9 mouse cellular contexts compared by ENCODE assay signal in genomic region chr9:21016331-21017176, GRCm38 (mm10). TPM values are rescaled to one million over a fixed set of nuclear protein-coding genes. Genes with fewer than 3 reads are reported as not detected.
DNase-seq lines count a peak whose midpoint lies in the region; ATAC-seq and TF ChIP-seq lines count a peak whose summit lies in the region.
"Had no signal": no experiment of that assay in that cellular context is flagged by ENCODE, and none has a peak within 500 bp of the region (broad histone marks: within the 10 kb centered on the region; RNA-seq: fewer than 3 reads in every experiment).

No protein-coding gene starts in this region.

- no peak for TF ChIP-seq POLR2A in small intestine, adult 2 months (IDR thresholded peaks at IDR 0.05; ENCODE audit: low read depth, low read length)

- no peaks in the 10 kb centered on the region for H3K36me3 ChIP-seq in intestine, embryonic 16.5 days (ENCODE audit: control insufficient read depth, insufficient read depth, low read length)
- H3K36me3 ChIP-seq in small intestine, adult 2 months (ENCODE audit: control insufficient read depth, insufficient read depth, low read length), result no peaks in the 10 kb centered on the region

- H3K4me1 ChIP-seq in intestine, embryonic 16.5 days (ENCODE audit: control insufficient read depth, insufficient read depth, low read length), result peaks cover 24% of the 10 kb centered on the region
- H3K4me1 ChIP-seq in small intestine, adult 2 months (ENCODE audit: control insufficient read depth, insufficient read depth, insufficient read length, low read length), result peaks cover 7% of the 10 kb centered on the region

- no peak overlapping the region; the same call in 1 of the 2 replicates for H3K27ac ChIP-seq in intestine, embryonic 16.5 days (ENCODE audit: low read length)
- H3K27ac ChIP-seq in small intestine, adult 2 months (ENCODE audit: insufficient read depth, low read depth, low read length), result no peak overlapping the region

- H3K9ac ChIP-seq in intestine, embryonic 16.5 days (ENCODE audit: low read depth, low read length), result peak overlapping the region; percentile 65; the same call in 1 of the 2 replicates

- no peak; the same call in 1 of the 2 replicates for ATAC-seq in intestine, embryonic 16.5 days

- WGBS in intestine, embryonic 16.5 days, result 8% methylated on average over 17 of the region's 17 CpGs
- 15% methylated on average over 17 of the region's 17 CpGs for WGBS in small intestine, adult 2 months

- no peaks in the 10 kb centered on the region for H3K9me3 ChIP-seq in intestine, embryonic 16.5 days (ENCODE audit: control insufficient read depth, low read length)

- H3K4me2 ChIP-seq in intestine, embryonic 16.5 days (ENCODE audit: low read depth, low read length), result peak overlapping the region; percentile 71

- peak overlapping the region; percentile 53 for H3K4me3 ChIP-seq in intestine, embryonic 16.5 days (ENCODE audit: low read length)
- H3K4me3 ChIP-seq in small intestine, adult 2 months (ENCODE audit: low read depth, low read length), result peak overlapping the region; percentile 62

- peak; percentile 37 for DNase-seq in adrenal gland, adult 2 months
- DNase-seq in adrenal gland, postnatal 14 days, result no peak
- DNase-seq in spleen, postnatal 36 days (ENCODE audit: low spot score in 2 of 2), result peak; percentile 40 to 45
- no peak for DNase-seq in spleen, adult 12 weeks (ENCODE audit: low spot score)
- DNase-seq in right cerebral cortex, postnatal 10 days (ENCODE audit: low spot score in 2 of 2), result no peak
- no peak for DNase-seq in left cerebral cortex, adult 11 months (ENCODE audit: low spot score)

- peaks cover 7% of the 10 kb centered on the region; the same call in 1 of the 2 replicates for H3K27me3 ChIP-seq in intestine, embryonic 16.5 days (replicated peaks; ENCODE audit: control insufficient read depth, insufficient read depth, low read length)
- H3K27me3 ChIP-seq in small intestine, adult 2 months (ENCODE audit: control insufficient read depth, insufficient read depth, low read length), result no peaks in the 10 kb centered on the region

- TF ChIP-seq CTCF in small intestine, adult 2 months (IDR thresholded peaks at IDR 0.05; ENCODE audit: extremely low read depth, insufficient read length, insufficient replicate concordance, low read depth, low read length), result no peak

RNA-seq across cellular contexts. Expression of gene Icam1, which starts 0.8 kb away (rescaled TPM):
- 10 to 100 TPM; 10.8 to 19.1 TPM for total RNA-seq in adrenal gland, adult 2 months (2021)
- polyA plus RNA-seq in adrenal gland, adult 2 months (2012; rRNA removed), result 7.5 and 8.3 TPM in 2 replicates
- 12.7 and 13.8 TPM in 2 replicates for total RNA-seq in adrenal gland, postnatal 14 days (2021)
- polyA plus RNA-seq in intestine, embryonic 16.5 days (2015; fragmentation: Nextera tagmentation; extraction: Ambion mirVana), result 12.7 and 13.7 TPM in 2 replicates
- 6.8 and 9.4 TPM in 2 replicates for polyA plus RNA-seq in small intestine, adult 2 months (2012; rRNA removed)

RNA-seq across cellular contexts. Expression of gene Icam4, which starts 12.6 kb away (rescaled TPM):
- 1 to 10 TPM; 1.1 to 5.1 TPM for total RNA-seq in adrenal gland, adult 2 months (2021)
- 1.9 and 2.7 TPM in 2 replicates for polyA plus RNA-seq in adrenal gland, adult 2 months (2012; rRNA removed)
- 1.2 and 4.1 TPM in 2 replicates for total RNA-seq in adrenal gland, postnatal 14 days (2021)
- 1.8 and 5.4 TPM in 2 replicates for polyA plus RNA-seq in intestine, embryonic 16.5 days (2015; fragmentation: Nextera tagmentation; extraction: Ambion mirVana)
- 0.32 and 0.37 TPM in 2 replicates for polyA plus RNA-seq in small intestine, adult 2 months (2012; rRNA removed)

RNA-seq across cellular contexts. Expression of gene Mrpl4, which starts 14.0 kb away (rescaled TPM):
- 100 to 1,000 TPM; 120 to 130 TPM for total RNA-seq in adrenal gland, adult 2 months (2021)
- 245 and 270 TPM in 2 replicates for polyA plus RNA-seq in adrenal gland, adult 2 months (2012; rRNA removed)
- 135 and 144 TPM in 2 replicates for total RNA-seq in adrenal gland, postnatal 14 days (2021)
- 165 and 181 TPM in 2 replicates for polyA plus RNA-seq in intestine, embryonic 16.5 days (2015; fragmentation: Nextera tagmentation; extraction: Ambion mirVana)
- polyA plus RNA-seq in small intestine, adult 2 months (2012; rRNA removed), result 81.8 and 143 TPM in 2 replicates

RNA-seq across cellular contexts. Expression of gene Icam5, which starts 15.3 kb away (rescaled TPM):
- total RNA-seq in adrenal gland, adult 2 months (2021), result under 1 TPM; 0.17 to 0.31 TPM
- 0.41 and 0.48 TPM in 2 replicates for polyA plus RNA-seq in adrenal gland, adult 2 months (2012; rRNA removed)
- total RNA-seq in adrenal gland, postnatal 14 days (2021), result 0.74 and 0.90 TPM in 2 replicates
- polyA plus RNA-seq in intestine, embryonic 16.5 days (2015; fragmentation: Nextera tagmentation; extraction: Ambion mirVana), result 0.09 and 0.10 TPM in 2 replicates
- 0.11 TPM in 2 replicates for polyA plus RNA-seq in small intestine, adult 2 months (2012; rRNA removed)
- total RNA-seq: hematopoietic stem cell, adult 5-6 weeks had no signal

RNA-seq across cellular contexts. Expression of gene S1pr2, which starts 40.0 kb away (rescaled TPM):
- total RNA-seq in adrenal gland, adult 2 months (2021), result 10 to 100 TPM; 20.4 to 26.6 TPM
- 14.8 and 15.7 TPM in 2 replicates for polyA plus RNA-seq in adrenal gland, adult 2 months (2012; rRNA removed)
- total RNA-seq in adrenal gland, postnatal 14 days (2021), result 9.1 and 11.0 TPM in 2 replicates
- polyA plus RNA-seq in intestine, embryonic 16.5 days (2015; fragmentation: Nextera tagmentation; extraction: Ambion mirVana), result 24.3 and 24.4 TPM in 2 replicates
- 2.5 and 2.9 TPM in 2 replicates for polyA plus RNA-seq in small intestine, adult 2 months (2012; rRNA removed)

Comparison
In these comparisons a context has a peak if more than half of its experiments do, and no peak if none do; other contexts are left out.
1. DNase-seq: peak in adrenal gland, adult 2 months (single experiment) and spleen, postnatal 36 days (2 of 2); none in adrenal gland, postnatal 14 days (single experiment), spleen, adult 12 weeks (single experiment), right cerebral cortex, postnatal 10 days (0 of 2) and left cerebral cortex, adult 11 months (single experiment).